Mouse (Mus musculus): ENCODE results near the gene Akap2.

Gene Akap2

GRCm38 (mm10) chr4:57794547-57794946 is 77.1 kb downstream of the Akap2 start:
- DNase-seq (ENCODE audit: low read depth, low spot score) = no peak

- DNase-seq (ENCODE audit: low read depth, low spot score) = no peak
These were observed 80.3 kb downstream of the Akap2 start for GRCm38 (mm10) chr4:57797548-57798285.

GRCm38 (mm10) chr4:57798286-57799018 is 81.0 kb downstream of the Akap2 start:
- no peak for DNase-seq (ENCODE audit: low read depth, low spot score)

GRCm38 (mm10) chr4:57799297-57799696 is 81.8 kb downstream of the Akap2 start:
- DNase-seq (ENCODE audit: low read depth, low spot score) = no peak

GRCm38 (mm10) chr4:57801239-57801638 is 83.8 kb downstream of the Akap2 start:
- DNase-seq (ENCODE audit: low read depth, low spot score) = no peak

- no peak for DNase-seq (ENCODE audit: low read depth, low spot score)
These were observed 84.5 kb downstream of the Akap2 start for GRCm38 (mm10) chr4:57801986-57802385.

GRCm38 (mm10) chr4:57802411-57802810 is 85.0 kb downstream of the Akap2 start:
- DNase-seq (ENCODE audit: low read depth, low spot score) = no peak

- DNase-seq (ENCODE audit: low read depth, low spot score) = no peak
These were observed 87.4 kb downstream of the Akap2 start for GRCm38 (mm10) chr4:57804902-57805301.

GRCm38 (mm10) chr4:57809449-57809848 is 92.0 kb downstream of the Akap2 start:
- DNase-seq (ENCODE audit: low read depth, low spot score) = no peak

GRCm38 (mm10) chr4:57812075-57812474 is 94.6 kb downstream of the Akap2 start:
- no peak for DNase-seq (ENCODE audit: low read depth, low spot score)

- no peak for DNase-seq (ENCODE audit: low read depth, low spot score)
These were observed 95.6 kb downstream of the Akap2 start for GRCm38 (mm10) chr4:57812916-57813575.

- DNase-seq (ENCODE audit: low read depth, low spot score) = no peak
These were observed 96.1 kb downstream of the Akap2 start for GRCm38 (mm10) chr4:57813576-57813945.

- no peak for DNase-seq (ENCODE audit: low read depth, low spot score)
These were observed 97.9 kb downstream of the Akap2 start for GRCm38 (mm10) chr4:57815355-57815754.

- no peak for DNase-seq (ENCODE audit: low read depth, low spot score)
These were observed 98.7 kb downstream of the Akap2 start for GRCm38 (mm10) chr4:57816146-57816545.

GRCm38 (mm10) chr4:57820839-57821374 is 103.5 kb downstream of the Akap2 start:
- DNase-seq (ENCODE audit: low read depth, low spot score) = no peak

GRCm38 (mm10) chr4:57821556-57822356 is 104.3 kb downstream of the Akap2 start:
- no peak for DNase-seq (ENCODE audit: low read depth, low spot score)

GRCm38 (mm10) chr4:57822641-57823040 is 105.2 kb downstream of the Akap2 start:
- no peak for DNase-seq (ENCODE audit: low read depth, low spot score)

GRCm38 (mm10) chr4:57824626-57825240 is 107.3 kb downstream of the Akap2 start:
- DNase-seq (ENCODE audit: low read depth, low spot score) = no peak

GRCm38 (mm10) chr4:57826272-57826671 is 108.8 kb downstream of the Akap2 start:
- no peak for DNase-seq (ENCODE audit: low read depth, low spot score)

GRCm38 (mm10) chr4:57829131-57829530 is 111.7 kb downstream of the Akap2 start:
- DNase-seq (ENCODE audit: low read depth, low spot score) = no peak

GRCm38 (mm10) chr4:57829740-57830139 is 112.3 kb downstream of the Akap2 start:
- no peak for DNase-seq (ENCODE audit: low read depth, low spot score)

Data from WW6 (cell line).